Mouse (Mus musculus) lung, embryonic 16.5 days (tissue): ENCODE measurements at regions not wholly inside any gene's neighbourhood (a gene's known extent, or its start where the extent isn't known, plus 50 kb on each side); places are given as distances from the start of the nearest gene placed in this dataset.

Experiments
- ATAC-seq: fragments of 200-750 bp; cut with Nextera tagmentation; 2 replicates; pipeline ENCODE4 v1.8.0; 2017; ENCODE audit warnings: low read depth, mild to moderate bottlenecking, moderate library complexity
- H3K27ac ChIP-seq: fragments of 300-500 bp; sonication (generic); 2 replicates; pipeline ENCODE4 v1.5.1; 2014; ENCODE audit warnings: mild to moderate bottlenecking, control low read depth, low read length
- H3K27me3 ChIP-seq: fragments of 300-500 bp; sonication (generic); 2 replicates; pipeline ENCODE4 v1.6.1; 2014; ENCODE audit warnings: low read depth, low read length, mixed read lengths; ENCODE audit not compliant: control insufficient read depth, insufficient read depth
- H3K36me3 ChIP-seq: fragments of 300-500 bp; sonication (generic); 2 replicates; pipeline ENCODE4 v1.6.1; 2014; ENCODE audit warnings: low read length; ENCODE audit not compliant: control insufficient read depth, insufficient read depth
- H3K4me1 ChIP-seq: fragments of 300-500 bp; sonication (generic); replicated peaks from 2 replicates; pipeline ENCODE4 v1.6.1; 2014; ENCODE audit warnings: low read length, mixed read lengths; ENCODE audit not compliant: control insufficient read depth, insufficient read depth
- H3K4me2 ChIP-seq: fragments of 300-500 bp; sonication (generic); 2 replicates; pipeline ENCODE4 v1.6.1; 2014; ENCODE audit warnings: low read depth, low read length, control low read depth
- H3K4me3 ChIP-seq: fragments of 300-500 bp; sonication (generic); 2 replicates; pipeline ENCODE4 v1.5.1; 2014; ENCODE audit warnings: mild to moderate bottlenecking, low read length, control low read depth
- H3K9ac ChIP-seq: fragments of 300-500 bp; sonication (generic); 2 replicates; pipeline ENCODE4 v1.6.1; 2014; ENCODE audit warnings: low read length, control low read depth
- H3K9me3 ChIP-seq: fragments of 300-500 bp; sonication (generic); 2 replicates; pipeline ENCODE4 v1.6.1; 2016; ENCODE audit warnings: low read length; ENCODE audit not compliant: control insufficient read depth
- WGBS: fragments of 180-500 bp; shearing (Covaris S2); extraction: QIAGEN DNeasy Blood & Tissue Kit; methylation state at CpG from one replicate; pipeline ENCODE4 v1.1.7; 2014; 5-methylcytosine and 5-hydroxymethylcytosine counted together

DNA sequence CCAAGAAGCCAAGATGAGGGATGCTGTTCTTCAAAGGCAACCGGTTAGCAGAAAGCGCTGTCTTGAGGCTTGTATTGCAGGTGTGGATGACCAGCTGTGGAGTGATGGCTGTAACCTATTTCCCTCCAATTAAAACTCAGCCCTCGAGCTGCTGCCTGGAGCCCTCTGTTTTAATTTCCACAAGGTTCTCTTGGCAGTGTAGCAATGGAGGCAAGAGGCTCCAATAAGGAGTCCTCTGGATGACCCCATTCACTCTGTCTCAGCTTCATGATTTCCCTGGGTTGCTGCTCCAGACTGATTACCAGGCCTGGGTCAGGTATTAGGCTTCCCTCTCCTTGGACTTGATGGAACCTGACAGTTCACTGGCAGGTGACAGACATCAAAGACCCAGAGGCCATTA, 548.5 kb downstream of the Psat1 start:
- Histone ChIP-seq H3K4me2 (no peak overlapping the region), H3K9ac (no peak overlapping the region), H3K27ac (no peak overlapping the region), H3K27me3 (no peaks in the 10 kb centered on the region), H3K4me1 (no peaks in the 10 kb centered on the region), H3K36me3 (no peaks in the 10 kb centered on the region), H3K9me3 (no peaks in the 10 kb centered on the region), H3K4me3 (no peak overlapping the region)
- no peak for ATAC-seq
- WGBS: 69% methylated on average over 3 of the region's 3 CpGs

DNA sequence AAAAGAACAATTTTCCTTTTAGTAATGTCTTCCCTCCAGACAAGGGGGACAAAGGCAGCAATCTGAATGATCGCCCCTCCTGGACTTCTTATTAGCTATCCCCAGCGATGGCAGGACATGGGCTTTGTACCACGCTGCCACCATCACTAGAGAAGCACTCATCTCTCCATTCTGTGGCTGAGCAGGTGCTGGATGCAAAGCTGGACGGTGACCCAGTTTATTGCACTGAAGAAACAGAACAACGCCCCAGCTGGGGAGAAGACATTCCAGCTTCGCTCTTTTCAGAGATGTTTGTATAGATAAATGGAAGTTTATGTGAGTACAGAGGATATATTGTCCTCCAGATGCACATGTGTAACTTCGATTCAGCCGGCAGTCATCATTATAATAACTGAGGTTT, 575.5 kb downstream of the Psat1 start:
- H3K36me3 ChIP-seq: no peaks in the 10 kb centered on the region
- no peaks in the 10 kb centered on the region for H3K27me3 ChIP-seq
- no peaks in the 10 kb centered on the region for H3K4me1 ChIP-seq
- no peaks in the 10 kb centered on the region for H3K9me3 ChIP-seq
- H3K4me3 ChIP-seq: no peak overlapping the region
- H3K27ac ChIP-seq: no peak overlapping the region
- ATAC-seq: no peak
- H3K9ac ChIP-seq: no peak overlapping the region
- WGBS: 74% methylated on average over 8 of the region's 8 CpGs
- H3K4me2 ChIP-seq: no peak overlapping the region

DNA sequence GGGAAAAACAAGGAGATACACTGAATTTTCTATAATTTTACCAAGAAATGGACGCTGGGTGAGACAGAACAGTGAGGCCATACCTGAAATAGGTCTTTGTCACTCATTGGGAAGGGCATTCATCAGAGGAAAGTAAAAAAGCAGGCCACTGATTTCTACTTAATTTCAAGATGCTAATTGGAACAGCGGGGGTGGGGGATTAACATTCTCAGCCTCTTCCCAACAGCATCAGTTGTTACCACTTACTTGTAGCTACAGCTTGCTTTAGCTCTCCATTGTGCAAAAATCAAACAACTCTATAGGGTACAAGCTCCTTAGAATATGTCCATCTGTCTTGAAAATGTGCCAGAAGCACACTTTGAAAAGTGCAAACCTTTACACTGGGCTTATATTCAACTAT, 580.2 kb downstream of the Psat1 start:
- H3K4me3 ChIP-seq: no peak overlapping the region
- no peak overlapping the region for H3K27ac ChIP-seq
- H3K9me3 ChIP-seq: no peaks in the 10 kb centered on the region
- no peaks in the 10 kb centered on the region for H3K27me3 ChIP-seq
- WGBS: 59% methylated on average over 2 of the region's 2 CpGs
- H3K4me1 ChIP-seq: no peaks in the 10 kb centered on the region
- no peaks in the 10 kb centered on the region for H3K36me3 ChIP-seq
- H3K9ac ChIP-seq: no peak overlapping the region
- ATAC-seq: no peak
- H3K4me2 ChIP-seq: no peak overlapping the region

DNA sequence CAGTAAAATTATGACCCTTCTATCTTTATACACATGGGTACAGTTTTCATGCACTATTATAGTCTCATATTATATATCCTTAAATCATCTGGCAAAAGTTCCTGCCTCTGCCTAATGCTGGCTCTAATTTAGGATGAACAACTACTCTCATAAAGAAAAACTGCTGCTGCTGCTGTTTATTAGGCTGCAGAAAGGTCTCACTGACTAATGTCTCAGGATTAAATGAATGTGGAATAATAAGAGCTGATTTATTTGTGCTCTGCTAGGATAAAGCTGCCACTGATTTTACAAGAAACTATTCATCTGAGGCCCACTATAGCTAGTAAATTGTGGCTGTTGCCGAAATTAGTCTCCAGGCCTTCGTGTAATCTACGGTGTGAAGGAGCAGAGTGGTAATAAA, 590.0 kb downstream of the Psat1 start:
- Histone ChIP-seq H3K9me3 (no peaks in the 10 kb centered on the region), H3K36me3 (no peaks in the 10 kb centered on the region), H3K4me1 (no peaks in the 10 kb centered on the region), H3K4me2 (no peak overlapping the region), H3K27ac (no peak overlapping the region), H3K27me3 (no peaks in the 10 kb centered on the region), H3K9ac (no peak overlapping the region), H3K4me3 (no peak overlapping the region)
- ATAC-seq: no peak
- 86% methylated on average over 3 of the region's 3 CpGs for whole genome bisulfite sequencing

DNA sequence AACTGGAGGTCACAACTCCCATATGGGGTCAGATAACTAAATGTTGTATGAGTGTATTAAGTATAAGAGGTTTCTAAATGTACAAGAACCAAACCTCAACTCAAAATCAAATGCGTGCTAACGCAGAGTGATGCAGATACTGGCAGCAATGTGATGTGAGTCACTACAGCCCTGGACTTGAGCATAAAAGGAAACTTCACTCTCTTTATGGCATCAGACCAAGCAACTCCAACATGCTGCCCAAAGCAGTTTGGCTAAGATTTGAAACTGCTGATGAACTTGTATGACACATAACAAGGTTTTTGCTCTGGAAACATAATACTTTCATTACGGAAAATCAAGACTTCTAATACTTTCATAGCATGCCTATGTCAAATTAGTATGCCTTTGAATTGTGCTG, 598.8 kb downstream of the Psat1 start:
- H3K27ac ChIP-seq: no peak overlapping the region
- no peaks in the 10 kb centered on the region for H3K9me3 ChIP-seq
- no peak for ATAC-seq

DNA sequence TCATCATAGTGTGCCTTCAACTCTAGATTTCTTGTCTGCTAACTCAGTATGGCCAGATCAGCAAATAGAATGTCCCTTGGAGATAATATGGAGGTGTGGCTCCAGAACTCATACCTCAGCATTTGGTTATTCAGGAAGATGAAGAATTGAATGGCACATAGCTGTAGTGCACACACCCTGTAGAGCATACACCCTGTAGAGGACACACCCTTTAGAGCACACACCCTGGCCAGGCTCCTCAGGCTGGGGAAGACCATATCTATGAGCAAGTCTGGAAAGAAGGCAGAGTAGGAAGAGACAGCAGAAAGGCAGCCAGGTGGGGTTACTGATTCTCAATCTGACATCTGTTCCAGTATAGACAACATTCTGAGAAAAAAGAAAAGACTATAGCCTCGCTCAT, 604.9 kb downstream of the Psat1 start:
- 80% methylated on average over 1 of the region's 1 CpGs for WGBS
- Histone ChIP-seq H3K27ac (no peak overlapping the region), H3K4me2 (no peak overlapping the region), H3K9me3 (no peaks in the 10 kb centered on the region), H3K4me3 (no peak overlapping the region), H3K27me3 (no peaks in the 10 kb centered on the region; the same call in 1 of the 2 replicates), H3K36me3 (no peaks in the 10 kb centered on the region), H3K4me1 (no peaks in the 10 kb centered on the region), H3K9ac (no peak overlapping the region)
- no peak for ATAC-seq

More for the DNA sequence above, 598.8 kb downstream of the Psat1 start:
- Histone ChIP-seq H3K4me3 (no peak overlapping the region), H3K4me1 (no peaks in the 10 kb centered on the region), H3K9ac (no peak overlapping the region), H3K4me2 (no peak overlapping the region), H3K27me3 (no peaks in the 10 kb centered on the region), H3K36me3 (no peaks in the 10 kb centered on the region)
- 87% methylated on average over 3 of the region's 3 CpGs for WGBS

DNA sequence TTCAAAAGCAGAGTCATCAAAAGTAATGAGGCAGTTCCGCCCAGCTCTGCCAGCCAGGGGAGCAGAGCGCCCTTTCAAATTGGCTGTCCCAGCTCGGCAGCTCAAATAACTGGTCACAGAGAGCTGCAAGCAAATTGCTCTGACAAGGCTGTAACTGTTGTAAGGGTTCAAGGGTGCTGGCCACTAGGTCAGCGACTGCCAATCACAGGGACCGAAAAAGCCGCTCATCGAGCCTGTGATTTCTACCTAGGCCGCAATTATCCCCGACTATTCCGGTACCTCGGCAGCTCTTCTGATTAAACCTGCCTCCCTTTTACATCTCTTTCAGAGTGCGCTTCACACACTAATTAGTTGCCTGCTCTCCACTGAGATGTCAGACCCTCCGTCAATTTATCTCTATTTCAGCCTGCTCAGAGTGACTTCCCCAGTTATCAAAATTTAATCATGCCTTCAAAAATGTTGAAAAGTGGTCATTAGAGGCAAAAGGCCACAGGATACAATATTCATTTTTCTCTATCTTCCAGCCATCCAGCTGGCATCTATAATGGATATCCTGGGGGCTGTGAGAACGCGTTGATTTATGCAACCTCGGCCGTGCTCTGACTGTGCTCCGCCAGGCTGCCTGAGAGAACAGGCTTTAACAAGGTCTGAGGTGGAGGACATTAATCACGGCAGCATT, 606.7 kb downstream of the Psat1 start:
- no peak overlapping the region for H3K9ac ChIP-seq
- no peaks in the 10 kb centered on the region for H3K9me3 ChIP-seq
- no peak overlapping the region for H3K4me3 ChIP-seq
- no peak for ATAC-seq
- H3K36me3 ChIP-seq: no peaks in the 10 kb centered on the region
- H3K27me3 ChIP-seq: no peaks in the 10 kb centered on the region; the same call in 1 of the 2 replicates
- H3K4me2 ChIP-seq: no peak overlapping the region
- H3K4me1 ChIP-seq: no peaks in the 10 kb centered on the region
- WGBS: 44% methylated on average over 19 of the region's 19 CpGs
- no peak overlapping the region for H3K27ac ChIP-seq

DNA sequence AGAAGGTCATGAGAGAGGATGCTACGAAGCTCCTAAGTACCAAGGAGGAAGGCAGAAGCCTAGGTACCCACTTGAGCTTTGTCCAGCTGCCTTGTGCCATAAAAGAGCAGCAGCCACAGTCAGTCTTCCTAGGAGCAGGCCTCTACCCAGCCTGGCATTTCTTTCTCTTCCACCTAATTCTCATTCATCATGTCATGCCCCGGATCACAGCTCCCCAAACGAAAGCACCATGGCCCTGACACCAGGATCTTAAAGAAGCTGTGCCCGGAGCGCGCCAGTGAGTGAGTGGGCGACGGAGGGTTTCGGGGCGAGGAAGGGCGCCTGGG, 607.2 kb downstream of the Psat1 start:
- Histone ChIP-seq H3K9me3 (no peaks in the 10 kb centered on the region), H3K4me2 (no peak overlapping the region), H3K27ac (no peak overlapping the region), H3K36me3 (no peaks in the 10 kb centered on the region), H3K4me1 (no peaks in the 10 kb centered on the region), H3K9ac (no peak overlapping the region), H3K4me3 (no peak overlapping the region), H3K27me3 (no peaks in the 10 kb centered on the region; the same call in 1 of the 2 replicates)
- no peak for ATAC-seq
- WGBS: 58% methylated on average over 11 of the region's 11 CpGs

DNA sequence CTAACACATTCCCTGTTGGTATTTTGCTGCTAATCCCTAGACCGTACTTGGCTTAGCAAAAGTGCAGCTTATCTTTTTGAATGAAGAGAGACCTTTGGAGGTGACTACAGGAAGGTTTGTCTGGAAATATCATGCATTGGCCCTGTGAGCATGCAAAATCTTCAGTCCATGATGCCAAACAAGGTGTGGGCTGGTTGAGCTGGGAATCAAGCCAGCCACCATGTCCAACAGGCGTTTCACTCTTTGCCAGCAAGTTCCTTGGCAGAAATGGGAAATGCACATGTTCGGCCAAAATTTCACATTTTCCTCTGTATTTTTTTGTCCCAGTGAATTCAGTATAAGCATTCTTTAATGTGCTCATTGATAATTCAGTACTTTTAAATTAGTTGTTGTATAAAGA, 617.0 kb downstream of the Psat1 start:
- no peak for ATAC-seq
- Histone ChIP-seq H3K27ac (no peak overlapping the region), H3K36me3 (no peaks in the 10 kb centered on the region), H3K4me1 (no peaks in the 10 kb centered on the region), H3K4me2 (no peak overlapping the region), H3K27me3 (no peaks in the 10 kb centered on the region), H3K9me3 (no peaks in the 10 kb centered on the region), H3K4me3 (no peak overlapping the region), H3K9ac (no peak overlapping the region)
- 76% methylated on average over 3 of the region's 3 CpGs for WGBS

DNA sequence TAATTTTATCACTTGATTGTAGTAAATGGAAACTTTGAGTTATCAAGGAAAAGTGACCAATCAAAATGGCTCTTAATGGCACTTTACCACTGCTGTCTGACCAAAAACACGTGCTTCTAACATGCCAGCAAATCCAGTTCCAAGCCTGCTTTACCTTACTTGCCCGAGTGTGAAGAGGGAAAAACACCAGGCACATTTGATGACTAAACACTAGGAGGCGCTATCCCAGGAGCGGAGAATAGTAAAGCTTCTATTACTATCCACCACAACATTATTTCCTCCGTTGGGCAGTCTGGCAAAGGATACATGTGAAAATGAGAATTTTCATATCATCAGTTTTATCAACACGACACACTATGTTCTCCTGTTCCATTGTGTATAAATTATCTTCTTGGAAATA, 647.7 kb downstream of the Psat1 start:
- peak overlapping the region; percentile 16; the same call in 1 of the 2 replicates for H3K4me2 ChIP-seq
- 30% methylated on average over 6 of the region's 6 CpGs for WGBS
- no peak overlapping the region for H3K27ac ChIP-seq
- no peaks in the 10 kb centered on the region for H3K4me1 ChIP-seq
- H3K9ac ChIP-seq: no peak overlapping the region
- no peaks in the 10 kb centered on the region for H3K36me3 ChIP-seq
- H3K27me3 ChIP-seq: no peaks in the 10 kb centered on the region
- ATAC-seq: no peak
- no peak overlapping the region for H3K4me3 ChIP-seq
- H3K9me3 ChIP-seq: no peaks in the 10 kb centered on the region
